Mouse (Mus musculus) adipocyte (in vitro differentiated cells): ENCODE results near the gene Lbhd2.

Experiments
- DNase-seq: peaks from one replicate; pipeline ENCODE4 v3.0.0-alpha.2; 2016; ENCODE audit warnings: low spot score

Gene Lbhd2

GRCm38 (mm10) chr12:111447898-111448760 is 41.5 kb downstream of the Lbhd2 start:
- no peak for DNase-seq

- peak; percentile 48 for DNase-seq
Observed at GRCm38 (mm10) chr12:111448931-111449705, 42.5 kb downstream of the Lbhd2 start.

DNA sequence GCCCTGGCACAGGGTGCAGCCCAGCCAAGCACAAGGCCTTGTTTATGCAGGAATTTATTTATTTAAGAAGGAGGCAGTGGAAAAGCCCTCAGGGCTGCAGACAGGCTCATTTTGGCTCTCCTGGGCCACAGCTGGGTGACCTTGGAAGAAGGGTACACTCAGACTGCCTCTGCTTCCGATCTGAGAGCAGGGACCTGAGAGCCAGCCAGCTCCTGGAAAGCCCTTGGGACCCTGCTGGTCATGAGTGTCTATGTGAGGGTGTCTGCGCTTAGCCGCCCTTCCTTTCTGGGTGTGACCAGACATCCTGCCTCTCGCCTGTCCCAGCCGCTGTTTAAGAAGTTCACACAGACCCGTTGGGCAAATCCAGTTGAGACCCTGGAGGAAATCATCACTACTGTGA is 43.8 kb downstream of the Lbhd2 start:
- no peak for DNase-seq

DNA sequence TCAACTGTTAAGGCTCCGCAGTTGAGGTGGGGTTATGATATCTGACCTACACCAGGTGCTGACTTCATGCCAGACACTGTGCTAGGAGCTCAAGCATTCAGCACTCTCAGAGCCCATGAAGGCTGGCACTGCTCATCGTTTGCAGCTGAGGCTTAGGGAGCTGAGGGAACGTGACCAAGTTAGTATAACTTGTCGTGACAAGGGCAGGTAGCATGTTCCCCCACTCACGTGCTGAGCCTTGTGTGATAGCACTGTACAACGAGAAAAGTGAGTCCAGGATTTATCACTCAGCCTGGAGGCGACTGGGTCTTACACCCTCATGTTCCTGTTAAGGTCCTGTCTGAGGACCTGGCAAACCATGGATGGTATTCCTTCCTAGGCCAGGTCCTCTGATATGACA is 45.0 kb downstream of the Lbhd2 start:
- DNase-seq, result no peak

DNA sequence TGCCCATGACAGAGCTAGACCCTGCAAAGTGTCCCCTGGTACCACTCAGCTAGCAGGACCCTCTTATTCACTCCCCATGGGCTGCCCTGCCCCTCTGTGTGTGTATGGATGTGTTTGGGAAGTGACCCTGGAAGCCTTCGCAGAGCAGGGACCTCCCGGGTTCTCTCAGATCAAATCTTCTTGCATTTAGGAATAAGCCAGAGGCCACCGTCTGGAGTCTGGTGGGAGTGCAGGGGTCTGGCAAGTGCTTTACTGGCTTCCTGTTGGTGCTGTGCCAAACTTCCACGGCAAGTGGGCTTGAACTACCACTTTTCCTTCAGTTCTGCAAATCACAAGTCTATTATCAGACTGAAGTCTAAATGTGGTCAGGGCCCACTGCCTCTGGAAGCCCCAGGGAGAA is 47.4 kb downstream of the Lbhd2 start:
- DNase-seq, result no peak

- DNase-seq, result no peak
Observed at GRCm38 (mm10) chr12:111454543-111455280, 48.1 kb downstream of the Lbhd2 start.

DNA sequence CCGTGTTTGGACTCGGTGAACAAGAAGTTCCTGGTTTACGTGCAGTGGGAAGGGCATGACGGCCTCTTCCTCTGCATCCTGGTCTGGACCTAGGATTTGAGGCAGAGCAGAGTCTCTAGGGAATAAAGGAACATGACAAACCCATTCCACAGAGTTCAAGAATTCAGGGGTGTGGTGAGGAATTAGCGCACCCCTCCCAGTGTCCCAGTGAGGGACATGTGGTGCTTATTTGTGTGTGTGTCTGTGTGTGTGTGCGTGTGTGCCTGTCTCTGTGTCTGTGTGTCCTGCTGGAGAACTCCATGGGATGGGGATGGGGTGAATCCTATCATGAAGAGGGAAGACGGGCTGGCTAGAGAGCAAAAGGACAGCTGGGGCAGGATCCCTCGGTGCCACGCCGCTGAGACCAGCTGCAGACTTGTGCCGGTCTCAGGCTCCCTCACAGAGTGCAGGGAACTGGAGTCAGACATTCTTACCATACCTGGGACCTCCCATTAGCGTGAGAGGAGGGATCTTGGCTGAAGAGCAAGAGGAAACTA is 48.8 kb downstream of the Lbhd2 start:
- DNase-seq, result no peak

- no peak for DNase-seq
Observed at GRCm38 (mm10) chr12:111455860-111456259, 49.3 kb downstream of the Lbhd2 start.

DNA sequence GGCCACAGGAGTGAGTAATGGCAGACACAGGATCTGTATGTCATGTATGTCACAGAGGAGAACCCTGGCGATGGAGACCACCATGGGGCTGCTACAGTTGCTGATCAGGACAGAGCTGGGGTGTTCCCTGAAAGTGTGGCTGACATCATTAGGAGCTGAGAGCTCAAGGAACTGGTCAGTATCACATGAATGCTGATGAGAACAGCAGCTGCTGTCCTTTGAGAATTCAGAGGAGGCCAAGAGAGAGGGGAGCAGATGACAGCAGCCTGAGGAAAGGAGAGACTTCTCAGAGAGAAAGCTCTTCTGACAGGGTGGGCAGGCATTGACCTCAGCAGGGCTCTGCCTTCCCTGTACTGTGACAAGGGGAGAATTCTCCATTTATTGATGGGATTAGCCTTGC is 51.1 kb downstream of the Lbhd2 start:
- no peak for DNase-seq
